Mouse (Mus musculus): ENCODE measurements around the gene Exosc6. TPM values are rescaled to one million over a fixed set of nuclear protein-coding genes. Genes with fewer than 3 reads are reported as not detected.
"Not testable (repeated sequence)": the region's sequence is repeated elsewhere in the genome, so short reads cannot be mapped to it uniquely, and the experiment has no call there.

Gene Exosc6
- total RNA-seq (2014; fragmentation: Nextera tagmentation) (7.6 and 11.2 TPM in 2 replicates), total RNA-seq (2017) (24.2 and 30.5 TPM in 2 replicates)

DNA sequence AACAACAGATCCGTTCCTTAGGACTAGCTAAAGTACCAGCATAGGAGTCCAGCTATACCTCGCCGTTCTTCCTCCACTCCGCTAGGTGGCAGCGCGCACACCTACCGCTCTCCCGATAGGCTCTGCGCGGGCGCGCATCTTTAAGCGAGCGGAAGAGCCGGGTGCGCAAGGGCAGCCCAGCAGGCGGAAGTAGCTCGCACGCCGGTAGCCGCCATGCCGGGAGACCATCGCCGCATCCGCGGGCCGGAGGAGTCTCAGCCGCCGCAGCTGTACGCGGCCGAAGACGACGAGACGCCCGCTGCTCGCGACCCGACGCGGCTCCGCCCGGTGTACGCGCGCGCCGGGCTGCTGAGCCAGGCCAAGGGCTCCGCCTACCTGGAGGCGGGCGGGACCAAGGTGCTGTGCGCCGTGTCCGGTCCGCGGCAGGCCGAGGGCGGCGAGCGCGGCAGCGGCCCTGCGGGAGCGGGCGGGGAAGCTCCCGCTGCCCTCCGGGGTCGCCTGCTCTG lies at the start of gene Exosc6:
TSS of gene Exosc6 (plus strand) at position 182 of the 506 bp plus-strand sequence.
- peak; percentile 88 for ATAC-seq (replicated peaks; ENCODE audit: low FRiP score, low TSS enrichment, poor library complexity, severe bottlenecking)

DNA sequence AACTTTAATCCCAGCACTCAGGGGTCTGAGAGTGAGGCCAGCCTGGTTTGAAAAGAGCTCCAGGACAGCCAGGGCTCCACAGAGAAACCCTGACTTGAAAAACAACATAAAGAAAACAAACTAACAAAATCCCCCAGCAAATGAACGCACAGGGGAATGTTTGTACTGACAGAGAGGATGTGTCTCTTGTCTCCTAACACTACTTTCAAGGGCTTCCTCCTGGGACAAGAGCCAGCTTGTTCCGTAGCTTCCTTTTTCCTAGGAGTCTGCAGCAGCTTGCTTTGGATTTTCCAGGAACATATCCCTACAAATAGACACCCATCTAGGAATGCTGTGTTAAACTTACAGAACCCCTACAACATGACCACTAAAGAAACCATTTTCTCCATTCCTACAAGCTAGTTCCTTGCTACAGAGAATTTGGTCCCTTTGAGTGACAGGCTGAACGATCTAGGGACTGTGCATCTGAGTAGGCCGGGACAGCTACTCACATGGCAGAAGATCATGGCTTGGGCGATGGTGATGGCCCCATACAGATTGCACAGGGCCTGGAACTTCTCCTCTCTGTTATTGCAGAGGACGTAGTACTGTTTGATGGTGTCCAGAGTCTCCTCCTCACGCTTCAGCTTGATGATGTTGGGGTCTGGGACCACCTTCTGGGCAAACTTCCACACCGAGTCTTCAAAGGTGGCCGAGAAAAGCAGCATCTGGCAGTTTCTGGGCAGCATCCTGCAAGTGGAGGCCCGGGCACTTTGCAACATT lies 45.7 kb upstream of the Exosc6 start:
- ATAC-seq (replicated peaks; ENCODE audit: low FRiP score, low TSS enrichment, poor library complexity, severe bottlenecking): not testable (repeated sequence)

DNA sequence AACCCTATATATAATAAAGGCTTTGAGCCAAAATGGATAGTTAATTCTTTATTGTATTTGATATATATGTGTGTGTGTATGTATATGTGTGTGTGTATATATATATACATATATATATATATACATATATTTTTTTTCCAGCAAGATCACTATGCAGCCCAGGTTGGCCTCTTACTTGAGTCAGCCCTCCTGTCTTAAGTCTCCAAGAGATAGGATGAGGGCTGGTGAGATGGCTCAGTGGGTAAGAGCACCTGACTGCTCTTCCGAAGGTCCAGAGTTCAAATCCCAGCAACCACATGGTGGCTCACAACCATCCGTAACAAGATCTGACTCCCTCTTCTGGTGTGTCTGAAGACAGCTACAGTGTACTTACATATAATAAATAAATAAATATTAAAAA lies 29.5 kb upstream of the Exosc6 start:
- not testable (repeated sequence) for ATAC-seq (replicated peaks; ENCODE audit: low FRiP score, low TSS enrichment, poor library complexity, severe bottlenecking)

DNA sequence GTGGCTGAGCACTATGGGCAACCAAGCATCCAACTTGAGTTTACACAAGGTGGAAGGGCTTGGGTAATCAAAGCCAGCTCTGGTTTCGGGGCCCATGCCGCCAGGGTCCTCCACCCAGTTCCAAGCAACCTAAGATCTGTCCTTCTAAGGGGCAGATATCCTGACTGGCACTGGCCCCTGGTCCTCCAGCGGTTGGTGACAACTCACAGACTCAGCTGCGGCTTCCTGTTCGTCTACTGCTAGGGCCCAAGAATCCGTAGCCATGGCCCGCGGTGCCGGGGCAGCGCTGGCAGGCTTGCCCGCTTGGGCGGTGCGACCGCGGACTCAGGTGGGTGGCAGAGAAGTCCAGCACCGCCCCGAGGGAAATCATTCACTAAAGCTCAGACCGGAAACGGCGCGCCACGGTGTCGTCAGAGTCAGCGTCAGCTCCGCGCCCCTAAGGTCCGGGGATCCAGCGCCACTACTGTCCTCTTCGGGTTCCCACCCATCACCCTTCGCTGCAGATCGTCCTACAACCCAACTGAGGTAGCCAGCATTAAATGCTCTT lies 28.7 kb upstream of the Exosc6 start:
- peak; percentile 97 for ATAC-seq (replicated peaks; ENCODE audit: low FRiP score, low TSS enrichment, poor library complexity, severe bottlenecking)

DNA sequence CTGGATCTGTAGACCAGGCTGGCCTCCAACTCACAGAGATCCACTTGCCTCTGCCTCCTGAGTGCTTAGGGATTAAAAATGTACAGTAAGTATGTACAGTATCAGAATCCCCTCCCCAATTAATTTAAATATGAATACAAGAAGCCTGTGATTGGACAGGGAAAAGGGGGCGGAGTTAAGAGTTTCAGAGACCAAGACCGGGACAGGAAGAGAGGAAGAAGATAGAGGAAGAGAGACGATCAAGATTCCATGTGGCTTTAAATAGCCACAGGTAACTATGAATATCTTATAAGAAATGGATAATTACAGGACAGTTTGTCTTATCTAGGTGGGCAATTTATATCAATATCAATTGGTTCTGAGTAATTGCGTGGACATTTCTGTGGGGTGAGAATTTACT lies 26.6 kb upstream of the Exosc6 start:
- ATAC-seq (replicated peaks; ENCODE audit: low FRiP score, low TSS enrichment, poor library complexity, severe bottlenecking): no peak

DNA sequence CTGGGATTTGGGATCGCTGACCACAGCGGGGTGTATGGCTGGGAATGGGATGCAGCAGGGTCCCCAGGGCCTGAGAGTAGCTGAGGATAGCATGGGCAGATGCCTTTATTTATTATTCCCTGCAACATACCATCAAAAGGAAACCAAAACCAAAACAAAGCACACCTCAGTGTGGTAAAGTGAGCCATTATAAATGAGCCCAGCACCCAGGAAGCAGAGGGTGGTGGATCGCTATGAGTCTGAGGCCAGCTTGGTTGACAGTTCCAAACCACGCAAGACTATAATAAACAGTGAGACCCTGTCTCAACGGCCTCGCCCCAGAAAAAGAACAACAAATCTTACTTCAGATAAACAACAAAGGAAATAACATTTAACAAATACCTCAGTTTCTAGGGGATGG lies 26.1 kb upstream of the Exosc6 start:
- ATAC-seq (replicated peaks; ENCODE audit: low FRiP score, low TSS enrichment, poor library complexity, severe bottlenecking): no peak

DNA sequence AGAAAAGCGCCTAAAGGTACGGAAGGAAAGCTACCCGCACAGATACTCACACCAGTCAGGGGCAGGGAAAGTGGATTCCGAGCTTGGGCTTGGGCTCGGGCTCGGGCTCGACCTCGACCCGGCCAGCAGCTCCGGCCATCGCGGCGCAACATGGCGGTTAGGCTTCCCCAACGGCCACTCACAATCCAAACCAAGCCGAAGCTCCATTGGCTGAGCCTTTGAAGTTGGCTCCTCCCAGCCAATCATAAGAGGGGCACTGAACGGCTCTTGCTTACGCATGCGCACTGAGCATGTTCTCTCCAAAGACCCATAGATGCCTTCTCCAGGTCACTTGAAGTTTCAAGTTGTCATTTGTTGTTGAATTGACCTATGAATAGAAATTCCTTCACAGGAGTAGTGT lies 24.6 kb upstream of the Exosc6 start, which contains the start of gene Ddx19b:
TSS of gene Ddx19b (minus strand) at position 180 of the 400 bp plus-strand sequence.
- ATAC-seq (replicated peaks; ENCODE audit: low FRiP score, low TSS enrichment, poor library complexity, severe bottlenecking): no peak

DNA sequence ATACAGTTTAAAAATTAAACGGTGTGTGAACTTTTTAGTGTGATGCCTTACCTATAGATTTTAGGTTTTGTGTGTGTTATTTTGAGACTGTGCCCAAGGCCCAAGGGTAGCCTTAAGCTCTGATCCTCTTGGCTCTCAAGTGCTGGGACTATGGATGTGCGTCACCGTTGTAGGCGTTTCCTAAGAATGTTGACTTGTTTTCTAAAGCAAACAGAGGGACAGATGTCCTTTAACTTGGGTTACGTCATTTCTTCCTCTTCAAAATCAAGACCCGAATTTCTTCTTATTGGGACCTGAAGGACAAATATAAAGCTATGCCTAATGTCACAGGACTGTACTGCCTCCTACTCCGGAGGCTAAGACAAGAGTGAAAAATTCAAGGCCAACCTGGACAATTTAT lies 23.2 kb upstream of the Exosc6 start, which contains the start of gene Aars:
TSS of gene Aars (plus strand) at position 229 of the 400 bp plus-strand sequence.
- no peak for ATAC-seq (replicated peaks; ENCODE audit: low FRiP score, low TSS enrichment, poor library complexity, severe bottlenecking)

DNA sequence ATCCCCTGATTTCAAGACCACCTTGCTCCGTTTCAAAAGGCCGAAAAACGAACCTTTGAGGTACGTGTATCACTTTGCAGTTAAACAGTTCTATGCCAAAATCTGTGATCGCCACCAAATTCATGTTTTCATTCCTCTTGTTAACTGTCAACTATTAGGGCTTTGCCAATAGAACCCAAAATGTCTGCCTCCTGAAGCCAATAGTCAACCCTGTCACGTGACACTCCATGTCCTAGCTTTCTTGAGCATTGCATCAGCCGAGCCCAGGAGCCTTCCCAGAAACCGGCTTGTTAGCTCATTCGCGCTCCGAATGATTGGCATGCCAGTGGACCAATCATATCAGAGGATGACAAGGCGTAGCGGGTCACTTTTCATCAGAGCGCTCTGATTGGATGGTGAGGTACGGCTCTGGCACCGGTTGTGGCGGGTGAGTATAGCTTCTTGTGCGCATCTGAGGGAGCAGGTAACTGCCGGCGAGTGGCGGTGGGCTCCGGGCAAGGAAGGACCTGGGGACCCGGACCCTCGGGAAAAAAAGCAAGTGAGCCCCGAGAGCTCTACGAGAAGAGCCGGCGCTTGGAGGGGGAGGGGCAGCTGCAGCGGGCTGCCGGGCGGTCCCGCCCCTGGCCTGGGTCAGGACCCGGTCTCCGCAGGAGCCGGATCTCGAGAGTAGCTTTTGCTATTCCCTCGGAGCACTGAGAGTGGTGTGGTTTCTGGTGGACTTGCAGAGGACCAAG lies 22.5 kb upstream of the Exosc6 start:
- ATAC-seq (replicated peaks; ENCODE audit: low FRiP score, low TSS enrichment, poor library complexity, severe bottlenecking): peak; percentile 99

DNA sequence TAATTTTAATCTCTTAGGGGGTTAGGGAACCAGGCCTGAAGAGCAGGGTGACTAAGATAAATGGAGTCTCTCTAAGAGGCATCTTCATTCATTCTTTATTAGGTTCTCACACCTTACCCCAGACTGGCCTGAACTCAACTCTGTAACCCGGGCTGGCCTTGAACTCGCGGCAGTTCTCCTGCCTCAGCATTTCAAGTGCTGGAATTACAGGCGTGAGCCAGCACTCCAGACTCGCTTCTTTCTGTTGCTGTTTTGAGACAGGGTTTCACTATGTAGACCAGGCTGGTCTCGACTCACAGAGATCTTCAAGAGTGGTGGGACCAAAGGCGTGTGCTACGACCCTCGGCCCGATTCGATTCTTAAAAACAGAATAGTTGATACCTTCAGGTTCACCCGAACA lies 21.9 kb upstream of the Exosc6 start:
- peak; percentile 6; the same call in 1 of the 2 replicates for ATAC-seq (replicated peaks; ENCODE audit: low FRiP score, low TSS enrichment, poor library complexity, severe bottlenecking)

DNA sequence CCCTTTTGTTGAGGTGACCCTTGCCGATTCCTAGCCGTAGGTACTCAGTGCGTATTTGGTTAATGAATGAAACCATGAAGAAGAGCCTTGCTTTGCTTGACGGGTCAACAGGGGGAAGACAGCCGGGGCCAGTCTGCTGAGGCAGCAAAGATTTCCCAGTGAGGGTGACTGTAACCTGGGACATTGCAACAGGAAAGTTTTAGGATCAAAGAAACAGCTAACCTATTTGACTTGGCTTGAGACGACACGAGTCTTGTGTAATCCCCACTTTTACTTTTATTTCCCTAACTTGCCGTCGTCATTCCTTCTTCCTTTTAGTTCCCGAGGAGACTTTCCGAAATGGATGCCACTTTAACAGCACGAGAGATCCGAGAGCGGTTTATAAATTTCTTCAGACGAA lies 19.5 kb upstream of the Exosc6 start:
- no peak for ATAC-seq (replicated peaks; ENCODE audit: low FRiP score, low TSS enrichment, poor library complexity, severe bottlenecking)

DNA sequence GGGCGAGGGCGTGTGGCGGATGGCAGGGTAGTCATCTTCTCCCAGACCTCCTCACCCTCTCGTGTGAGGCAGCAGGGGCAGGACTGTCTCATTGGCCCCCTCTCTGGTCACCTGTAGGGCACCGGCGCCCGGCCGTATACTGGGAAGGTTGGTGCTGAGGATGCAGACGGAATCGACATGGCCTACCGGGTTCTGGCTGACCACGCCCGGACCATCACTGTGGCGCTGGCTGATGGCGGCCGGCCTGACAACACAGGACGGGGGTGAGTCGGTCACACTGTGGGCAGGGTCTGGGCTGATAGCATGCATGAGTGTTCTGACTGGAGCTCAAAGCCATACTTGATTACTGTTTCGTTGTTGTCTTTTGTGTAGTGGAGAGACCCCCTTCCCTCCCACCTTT lies 13.6 kb upstream of the Exosc6 start:
- ATAC-seq (replicated peaks; ENCODE audit: low FRiP score, low TSS enrichment, poor library complexity, severe bottlenecking): no peak; the same call in 1 of the 2 replicates

DNA sequence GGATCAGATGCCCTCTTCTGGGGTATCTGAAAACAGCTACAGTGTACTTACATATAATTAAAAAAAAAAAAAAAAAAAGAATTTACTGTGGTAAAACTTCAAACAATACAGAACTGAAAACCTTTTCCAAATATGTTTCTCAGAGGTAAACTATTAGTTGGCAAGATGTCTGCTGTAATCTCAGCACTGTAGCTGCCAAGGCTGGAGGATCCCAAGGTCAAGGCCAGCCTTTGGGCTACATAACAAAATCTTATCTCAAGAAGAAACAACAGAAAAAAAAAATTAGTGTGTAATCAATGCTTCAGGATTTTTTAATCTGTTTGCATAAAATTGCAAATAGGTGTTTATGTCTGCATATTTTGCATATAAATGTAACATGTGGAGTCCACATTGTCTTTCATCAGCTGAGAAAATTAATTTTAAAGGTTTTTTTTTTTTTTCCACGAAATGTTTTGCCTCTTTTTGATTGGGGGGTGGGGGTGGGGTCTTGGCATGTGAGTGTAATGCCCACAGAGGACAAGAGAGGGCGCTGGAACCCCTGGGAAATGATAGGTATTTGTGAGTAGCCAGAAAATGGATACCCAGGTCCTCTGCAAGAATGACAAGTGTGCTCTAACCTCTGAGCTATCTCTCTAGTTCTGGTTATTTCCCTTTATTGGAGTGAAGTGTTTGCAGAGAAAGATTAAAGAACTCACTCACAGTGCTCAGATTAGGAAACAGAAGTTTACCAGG lies 12.0 kb upstream of the Exosc6 start:
- no peak for ATAC-seq (replicated peaks; ENCODE audit: low FRiP score, low TSS enrichment, poor library complexity, severe bottlenecking)

DNA sequence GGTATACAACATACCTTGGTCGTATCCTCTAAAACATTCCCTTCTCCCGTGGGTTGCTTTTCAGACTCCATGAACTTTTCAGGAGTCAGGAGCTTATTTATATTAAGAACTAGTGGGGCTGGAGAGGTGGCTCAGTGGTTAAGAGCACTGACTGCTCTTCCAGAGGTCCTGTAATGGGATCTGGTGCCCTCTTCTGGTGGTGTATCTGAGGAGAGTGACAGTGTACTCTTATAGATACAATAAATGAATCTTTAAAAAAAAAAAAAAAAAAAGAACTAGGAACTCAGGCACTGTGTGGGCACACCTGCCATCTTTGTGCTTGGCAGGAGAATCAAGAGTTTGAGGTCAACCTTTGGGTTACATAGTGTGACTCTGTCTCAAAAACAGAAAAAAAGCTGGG lies 7.4 kb upstream of the Exosc6 start:
- ATAC-seq (replicated peaks; ENCODE audit: low FRiP score, low TSS enrichment, poor library complexity, severe bottlenecking): no peak

DNA sequence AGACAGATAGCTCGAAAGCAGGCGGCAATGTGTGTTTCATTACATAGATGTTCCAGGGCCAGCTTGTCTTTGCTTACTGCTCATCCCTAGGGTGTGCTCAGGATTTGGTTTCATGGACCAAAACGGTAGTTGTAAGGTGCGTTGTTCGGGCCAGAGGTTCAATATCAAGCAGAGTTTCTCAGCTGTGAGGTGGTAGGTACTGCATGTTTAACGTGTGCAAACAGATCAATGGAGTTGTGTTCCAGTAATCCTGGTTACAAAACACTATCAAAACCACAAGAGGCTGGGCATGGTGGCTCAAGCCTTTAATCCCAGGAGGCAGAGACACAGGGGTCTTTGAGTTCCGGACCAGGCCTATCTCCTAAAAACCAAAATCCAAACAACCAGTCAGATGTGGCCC lies 7.0 kb upstream of the Exosc6 start:
- no peak for ATAC-seq (replicated peaks; ENCODE audit: low FRiP score, low TSS enrichment, poor library complexity, severe bottlenecking)

DNA sequence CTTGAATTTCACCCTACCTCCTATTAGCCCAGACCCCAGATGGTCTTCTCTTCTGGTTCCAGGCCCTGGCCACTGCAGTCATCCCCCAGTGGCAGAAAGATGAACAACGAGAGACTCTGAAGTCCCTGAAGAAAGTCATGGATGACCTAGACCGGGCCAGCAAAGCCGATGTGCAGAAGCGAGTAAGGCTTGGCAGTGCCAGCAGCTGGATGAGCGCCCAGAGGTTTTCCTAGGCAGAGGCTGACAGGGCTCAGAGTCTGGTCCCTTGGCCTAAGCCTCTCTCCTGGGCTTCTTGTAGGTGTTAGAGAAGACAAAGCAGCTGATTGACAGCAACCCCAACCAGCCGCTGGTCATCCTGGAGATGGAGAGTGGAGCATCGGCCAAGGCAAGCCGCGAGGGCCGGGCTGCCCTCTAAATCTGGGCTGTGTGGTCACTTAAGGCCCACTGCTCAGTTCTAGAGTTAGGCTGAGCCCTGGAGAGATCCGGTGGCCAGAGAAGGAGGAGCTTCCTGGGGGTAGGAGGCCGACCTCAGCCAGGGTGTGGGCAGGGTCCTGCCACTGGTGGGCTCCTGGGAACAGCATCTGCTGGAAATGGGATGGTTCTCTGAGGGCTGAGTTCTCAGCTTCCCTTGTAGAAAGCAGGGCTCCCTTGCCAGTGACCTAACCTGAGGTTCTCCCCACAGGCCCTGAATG lies 2.2 kb upstream of the Exosc6 start:
- ATAC-seq (replicated peaks; ENCODE audit: low FRiP score, low TSS enrichment, poor library complexity, severe bottlenecking): no peak

DNA sequence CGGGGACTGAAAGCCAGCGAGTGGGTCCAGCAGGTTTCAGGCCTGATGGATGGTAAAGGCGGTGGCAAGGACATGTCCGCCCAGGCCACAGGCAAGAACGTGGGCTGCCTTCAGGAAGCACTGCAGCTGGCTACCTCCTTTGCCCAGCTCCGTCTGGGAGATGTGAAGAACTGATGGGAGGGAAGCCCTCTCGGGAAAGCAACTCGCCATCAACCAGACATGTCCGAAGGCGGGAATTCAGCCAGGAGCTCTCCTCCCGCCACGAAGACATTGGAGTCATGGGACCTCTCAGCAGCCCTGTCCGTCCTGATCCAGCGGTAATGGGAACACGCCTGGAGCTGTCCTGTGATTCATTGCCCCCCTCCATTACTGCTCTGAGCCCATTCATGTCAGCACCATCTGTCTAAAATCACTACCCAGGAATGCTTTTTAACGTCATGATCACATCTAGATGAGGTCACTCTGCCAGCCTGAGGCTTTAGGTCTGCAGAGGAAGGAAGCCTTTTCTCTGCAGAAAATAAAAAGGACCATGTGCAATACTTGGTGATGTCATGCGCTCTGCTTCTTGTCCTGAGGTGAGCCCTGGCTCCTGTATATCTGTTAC lies 1.0 kb upstream of the Exosc6 start:
- ATAC-seq (replicated peaks; ENCODE audit: low FRiP score, low TSS enrichment, poor library complexity, severe bottlenecking): no peak

DNA sequence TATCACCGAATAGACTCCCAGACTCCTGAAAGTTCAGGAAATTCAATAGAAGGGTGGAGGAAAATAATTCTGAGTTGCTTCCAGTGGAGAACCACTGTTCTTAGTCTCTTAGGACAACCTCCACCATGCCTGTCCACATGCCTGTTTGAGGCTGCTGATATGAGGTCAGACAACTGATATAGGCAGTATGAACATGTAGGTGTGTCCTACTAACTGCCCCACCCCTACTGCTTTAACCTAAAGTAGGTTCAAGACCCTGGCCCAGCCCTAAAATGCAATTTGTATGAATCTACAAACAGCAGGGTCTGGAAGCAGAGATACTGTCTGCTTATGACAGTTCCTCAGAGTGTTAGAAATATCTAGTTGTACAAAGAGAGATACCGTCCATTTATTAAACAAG lies 478 bp upstream of the Exosc6 start:
- ATAC-seq (replicated peaks; ENCODE audit: low FRiP score, low TSS enrichment, poor library complexity, severe bottlenecking): peak; percentile 45

All from megakaryocyte-erythroid progenitor cell, adult 5-6 weeks (primary cell).